Mouse (Mus musculus): Measurements from ENCODE around the gene Psmb7. TPM values are rescaled to one million over a fixed set of nuclear protein-coding genes. Genes with fewer than 3 reads are reported as not detected.

Psmb7 gene
- total RNA-seq, 2 experiments from 2014 or later: 278 to 306 TPM

DNA sequence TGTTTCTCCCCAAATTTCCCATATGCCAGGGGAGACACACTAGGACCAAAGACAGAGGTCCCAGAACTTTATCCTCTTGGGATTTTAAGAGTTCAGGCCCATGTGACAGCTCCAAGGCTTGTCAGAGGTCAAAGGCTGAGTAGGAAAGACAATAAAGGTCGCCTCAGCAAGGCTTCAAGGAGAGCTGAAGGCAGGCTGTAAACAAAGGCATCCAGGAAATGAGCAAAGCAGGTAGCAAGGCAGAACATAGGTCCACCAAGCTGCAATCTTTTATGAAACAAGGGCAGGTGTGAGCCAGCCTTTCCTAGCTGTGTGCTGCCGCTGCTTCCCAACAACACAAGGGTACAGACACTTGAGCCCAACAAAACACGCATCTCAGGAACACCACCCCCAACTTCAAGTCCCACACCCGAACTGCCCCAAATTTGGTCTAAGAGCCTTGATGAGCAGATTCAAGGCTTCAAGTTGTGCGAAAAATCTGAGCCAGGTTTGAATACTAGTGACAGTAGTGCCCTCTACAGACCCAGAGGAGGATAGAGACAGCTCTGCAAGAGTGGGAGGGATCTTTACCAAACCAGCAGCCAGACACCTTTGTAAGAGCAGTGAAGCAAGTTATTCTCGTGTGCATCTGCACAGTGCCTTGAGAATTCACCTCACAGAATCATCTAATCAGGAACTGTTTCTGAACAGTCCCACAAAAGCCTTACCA is 52.0 kb downstream of the Psmb7 start:
- DNase-seq: no peak

DNA sequence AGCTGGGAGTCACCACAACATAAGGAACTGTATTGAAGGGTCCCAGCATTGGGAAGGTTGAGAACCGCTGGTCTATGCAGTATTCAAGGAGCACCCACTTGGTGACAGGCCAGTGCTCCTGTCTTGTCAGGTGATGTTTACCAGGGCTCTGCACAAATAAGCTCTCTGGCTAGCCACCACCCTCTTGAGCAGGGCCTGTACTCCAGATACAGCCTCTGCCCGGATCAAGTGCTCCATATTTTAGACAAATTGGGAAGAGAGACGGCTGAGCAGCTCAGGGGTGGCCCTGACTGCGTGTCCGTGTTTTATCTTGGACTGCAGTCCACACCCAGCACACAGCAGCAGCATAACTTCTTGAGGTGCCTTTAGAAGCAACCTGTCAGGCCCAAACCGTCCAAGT is 57.2 kb downstream of the Psmb7 start:
- no peak for DNase-seq

DNA sequence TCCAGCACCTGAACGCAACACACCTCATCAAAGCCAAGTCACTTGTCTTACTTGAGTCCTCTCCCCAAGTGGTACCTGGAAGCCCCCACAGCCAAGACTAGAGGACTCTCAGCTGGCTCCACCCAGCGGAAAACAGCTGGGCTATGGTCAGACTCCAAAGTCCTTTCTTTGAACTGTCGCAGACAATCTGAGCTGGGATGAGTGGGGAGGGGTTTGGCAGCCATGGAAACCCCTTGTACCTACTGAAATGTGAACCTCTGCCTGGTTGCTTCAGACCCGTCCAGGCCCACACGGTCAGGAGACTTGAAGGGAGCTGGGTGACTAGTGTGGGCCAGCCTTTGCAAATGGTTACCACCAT is 58.5 kb downstream of the Psmb7 start:
- DNase-seq: no peak

DNA sequence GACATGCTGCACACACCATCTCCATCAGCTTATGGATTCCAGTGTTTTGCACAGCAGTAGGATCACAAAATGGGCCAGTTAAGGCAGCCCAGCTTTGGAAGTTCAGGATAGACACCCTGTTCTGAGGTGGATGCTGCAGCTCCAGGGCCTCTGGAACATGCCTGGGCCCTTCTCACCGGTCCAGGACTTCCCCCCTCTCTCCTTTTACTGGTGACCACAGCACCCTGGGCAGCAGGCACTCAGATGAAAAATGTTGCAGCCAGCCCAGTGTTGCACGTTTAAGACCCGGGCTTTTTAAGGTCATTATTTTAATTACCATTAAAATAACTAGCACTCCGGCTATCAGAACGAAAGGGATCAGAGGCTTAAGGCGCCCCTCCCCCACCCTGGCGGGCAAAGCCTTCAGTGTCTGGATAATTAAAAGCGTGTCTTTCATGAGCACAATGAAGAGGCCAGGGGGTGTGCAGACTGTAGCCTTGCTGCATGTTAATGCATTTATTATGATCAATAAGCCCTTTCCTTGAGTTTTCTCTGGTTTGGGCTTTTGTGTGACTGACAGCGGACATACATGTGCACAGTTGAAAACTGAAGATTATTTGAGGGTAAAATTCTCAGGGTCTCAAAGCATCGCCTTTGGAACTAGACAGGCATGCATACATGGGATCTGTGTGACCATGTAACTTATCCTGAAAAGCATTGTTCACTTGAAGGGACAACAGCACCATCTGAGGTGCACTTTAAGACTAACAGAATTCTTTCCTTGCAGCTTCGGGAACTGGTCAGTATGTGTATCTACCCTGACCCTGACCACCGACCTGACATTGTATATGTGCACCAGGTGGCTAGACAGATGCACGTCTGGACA is 59.1 kb downstream of the Psmb7 start:
- DNase-seq: no peak

DNA sequence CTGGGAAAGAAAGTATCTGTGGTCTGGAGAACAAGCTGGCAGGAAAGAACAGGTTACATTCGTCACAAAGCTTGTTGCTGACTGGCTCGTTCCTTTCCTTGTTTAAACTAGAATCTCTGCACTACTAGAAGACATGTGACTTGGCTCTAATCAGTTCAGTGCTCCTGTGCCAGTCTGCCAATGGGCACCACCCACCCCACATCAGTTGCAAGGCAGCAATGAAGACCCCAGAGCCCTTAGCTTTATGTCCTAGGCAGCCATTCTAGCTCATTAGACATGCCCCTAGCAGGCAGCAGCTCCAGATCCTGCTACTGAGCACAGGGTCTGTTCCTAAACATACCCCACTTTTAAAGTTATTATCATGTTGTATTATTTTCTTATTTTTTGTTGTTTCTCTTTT is 59.9 kb downstream of the Psmb7 start:
- DNase-seq: no peak

DNA sequence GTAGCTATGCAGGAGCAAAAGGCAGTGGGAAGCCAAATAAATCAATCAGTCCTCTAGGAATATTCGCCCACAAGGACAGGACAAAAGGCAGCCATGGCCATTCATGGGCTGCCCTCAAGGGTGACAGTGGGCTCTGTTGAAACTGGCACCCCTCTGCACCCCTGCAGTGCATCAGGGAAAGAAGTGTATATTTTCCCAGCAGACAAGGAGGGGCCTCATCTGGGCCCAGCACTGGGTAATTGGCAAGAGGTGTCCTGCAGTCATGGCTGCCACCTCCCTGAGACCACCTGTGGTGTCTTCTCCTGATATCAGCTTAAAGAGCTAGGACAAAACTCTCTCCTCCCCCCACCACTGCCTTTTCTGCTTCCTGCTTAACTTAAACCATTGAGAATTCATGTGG is 64.4 kb downstream of the Psmb7 start:
- no peak for DNase-seq

DNA sequence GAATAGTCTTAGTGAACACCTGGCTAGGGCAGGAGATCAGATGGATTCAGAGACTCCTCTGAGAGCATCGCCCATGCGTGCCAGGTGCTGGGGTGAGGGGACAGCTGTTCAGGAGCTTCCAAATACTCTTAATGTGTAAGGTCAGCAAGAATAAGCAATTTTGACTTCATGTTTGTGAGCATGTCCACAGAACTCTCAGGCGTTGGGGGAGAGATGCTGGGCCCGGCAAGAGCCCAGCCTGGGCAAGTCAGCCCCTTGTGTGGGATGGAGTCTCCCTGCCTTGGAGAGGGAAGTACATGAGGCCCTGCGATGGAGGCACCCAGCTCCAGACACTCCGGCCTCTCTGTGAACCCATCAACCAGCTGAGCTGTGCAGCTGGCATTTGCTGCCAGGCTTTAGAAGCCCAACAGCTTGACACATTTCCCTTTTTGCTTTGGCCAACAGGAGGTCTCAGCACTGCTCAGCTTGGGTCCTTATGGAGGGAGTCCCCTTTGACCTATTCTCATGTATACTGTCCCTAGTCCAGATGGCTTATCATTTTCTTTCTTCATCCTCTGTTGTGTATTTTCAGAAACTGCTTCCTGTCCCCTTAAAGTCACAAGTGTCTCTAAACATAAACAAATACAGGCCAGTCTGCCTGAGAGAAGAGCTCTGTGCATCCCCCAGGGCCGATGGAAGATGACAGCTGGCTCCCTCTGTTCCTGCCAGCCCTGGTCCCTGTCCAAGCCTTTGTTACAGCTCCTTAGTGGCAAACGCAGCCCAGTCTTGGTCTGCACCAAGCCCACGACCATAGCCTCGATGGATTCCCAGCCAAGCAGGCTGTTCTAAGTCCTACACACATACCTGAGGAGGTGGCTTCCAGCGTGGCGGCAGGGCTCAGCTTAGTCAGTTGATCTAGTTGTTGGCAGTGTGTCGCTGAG is 65.0 kb downstream of the Psmb7 start:
- DNase-seq: peak; percentile 40

DNA sequence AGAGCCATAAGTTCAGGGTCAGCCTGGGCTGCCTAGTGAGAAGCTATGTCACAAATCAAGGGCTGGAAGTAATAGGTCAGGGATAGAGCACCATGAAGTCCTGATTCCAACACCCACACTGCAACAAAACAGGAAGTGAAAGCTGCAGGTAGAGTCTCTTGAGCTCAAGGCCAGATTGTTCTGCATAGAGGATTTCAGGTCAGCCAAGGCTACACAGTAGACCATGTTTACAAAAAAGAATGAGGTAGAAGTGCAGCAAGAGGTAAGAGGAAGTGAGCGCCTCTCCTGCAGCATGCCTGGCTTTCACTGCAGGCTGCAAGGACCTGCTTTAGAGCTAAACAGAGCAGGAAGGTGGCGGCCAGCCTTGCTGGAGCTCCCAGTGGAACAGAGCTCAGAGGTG is 69.2 kb downstream of the Psmb7 start:
- DNase-seq: no peak

DNA sequence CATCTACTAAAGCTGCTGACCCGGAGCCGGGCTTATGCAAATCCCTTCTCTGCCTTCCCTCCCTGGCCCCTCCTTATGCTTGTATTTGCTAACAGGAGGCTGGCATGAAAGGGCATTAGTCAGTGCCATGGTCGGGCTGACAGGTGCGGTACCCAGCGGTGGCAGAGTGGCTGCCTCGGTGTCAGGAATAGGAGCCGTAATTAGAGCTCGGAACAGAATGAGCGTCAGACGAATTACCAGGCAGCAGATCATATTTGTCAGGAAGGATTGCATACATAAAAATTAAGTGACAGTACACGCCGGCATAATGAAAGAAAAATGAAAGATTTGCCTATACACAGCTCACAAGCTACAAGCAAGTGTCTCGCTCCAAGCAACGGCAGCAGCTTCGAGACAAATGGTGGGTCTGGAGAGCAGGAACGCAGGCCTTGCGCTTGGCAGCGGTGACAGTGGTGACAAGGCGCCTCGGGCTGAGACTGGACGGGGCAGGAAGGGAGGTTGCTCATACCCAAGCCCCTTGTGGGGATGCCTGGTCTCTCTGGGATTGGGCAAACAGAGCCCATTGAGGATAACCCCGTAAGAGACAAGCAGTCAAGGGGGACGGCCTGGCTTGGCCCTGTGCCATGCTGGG is 71.8 kb downstream of the Psmb7 start:
- peak; percentile 26 for DNase-seq

DNA sequence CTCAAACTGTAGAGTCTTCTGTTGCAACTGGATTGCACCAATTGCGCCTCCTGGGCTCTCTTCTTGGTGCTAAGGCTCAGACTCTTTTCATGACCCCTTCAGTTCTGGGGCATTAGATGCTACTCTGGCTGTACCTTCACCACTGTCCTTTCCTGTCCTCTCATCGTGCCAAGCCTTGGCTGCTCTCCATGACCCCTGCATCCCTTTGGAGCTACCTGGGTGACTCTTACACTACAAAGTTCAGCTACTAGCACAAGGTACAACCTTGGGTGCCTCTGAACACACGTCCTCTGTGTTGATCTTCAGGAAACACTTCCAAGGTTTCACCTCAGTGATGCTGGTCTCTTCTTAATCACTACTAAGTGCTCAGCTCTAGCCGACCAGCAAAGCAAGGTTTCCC is 81.3 kb downstream of the Psmb7 start:
- no peak for DNase-seq

DNA sequence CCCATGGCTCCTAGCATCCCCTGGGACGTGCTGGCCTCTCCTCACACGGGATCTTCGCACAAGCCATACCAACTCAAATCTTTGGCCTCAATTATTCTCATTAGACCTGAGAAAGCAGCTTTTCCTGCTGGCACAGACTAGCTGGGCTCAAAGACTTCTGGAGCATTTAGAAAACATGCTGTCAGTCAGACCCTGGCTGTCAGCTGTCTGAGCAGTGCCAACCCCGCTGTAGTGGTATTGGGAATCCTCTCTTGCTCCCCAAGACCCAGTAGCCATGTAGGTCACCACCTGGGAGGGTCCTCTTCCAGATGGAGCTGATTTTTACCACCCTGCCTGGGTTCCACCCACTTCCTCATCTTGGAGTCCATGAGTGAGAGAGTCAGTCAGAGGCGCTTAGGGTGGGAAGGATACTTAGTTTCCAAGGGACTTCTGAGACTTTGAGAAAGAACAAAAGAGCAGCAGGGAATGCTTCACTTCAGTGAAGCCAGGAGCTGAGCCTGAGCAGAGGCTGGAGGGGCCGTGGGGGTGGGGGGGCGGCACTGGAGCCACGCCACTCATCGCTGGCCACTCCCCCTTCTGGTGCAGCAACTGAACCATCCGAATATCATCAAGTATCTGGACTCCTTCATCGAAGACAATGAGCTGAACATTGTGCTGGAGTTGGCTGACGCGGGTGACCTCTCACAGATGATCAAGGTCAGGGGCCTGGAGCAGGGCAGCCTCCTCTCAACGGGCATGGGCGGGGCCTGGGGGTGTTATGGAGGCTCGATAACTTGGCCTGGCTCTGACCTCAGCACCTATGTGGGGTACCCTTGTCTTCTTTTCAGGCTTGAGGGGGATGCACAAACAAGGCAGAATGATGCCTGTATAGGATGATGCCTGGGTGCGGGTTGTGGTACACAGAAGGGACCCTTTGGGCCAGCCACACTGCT is 83.3 kb downstream of the Psmb7 start:
- no peak for DNase-seq

DNA sequence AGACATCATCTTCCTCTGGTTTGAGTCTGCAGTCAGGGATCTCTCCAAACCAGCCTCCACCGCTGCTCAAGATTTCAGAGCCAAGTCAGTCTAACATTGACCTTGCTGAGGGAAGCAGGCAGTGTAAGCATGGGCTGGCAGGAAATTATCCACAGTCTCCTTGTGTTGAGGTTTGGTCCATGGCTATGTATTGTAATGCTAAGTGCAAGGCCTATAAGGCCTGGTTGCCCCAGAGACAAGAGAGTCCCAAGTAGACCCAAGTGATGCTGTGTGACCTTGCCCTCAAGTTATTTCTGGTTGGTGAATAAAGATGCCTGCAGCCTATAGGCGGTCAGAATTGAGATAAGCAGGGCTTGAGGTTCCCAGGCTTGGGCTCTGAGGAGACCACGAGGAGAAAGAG is 87.2 kb downstream of the Psmb7 start:
- DNase-seq: no peak

DNA sequence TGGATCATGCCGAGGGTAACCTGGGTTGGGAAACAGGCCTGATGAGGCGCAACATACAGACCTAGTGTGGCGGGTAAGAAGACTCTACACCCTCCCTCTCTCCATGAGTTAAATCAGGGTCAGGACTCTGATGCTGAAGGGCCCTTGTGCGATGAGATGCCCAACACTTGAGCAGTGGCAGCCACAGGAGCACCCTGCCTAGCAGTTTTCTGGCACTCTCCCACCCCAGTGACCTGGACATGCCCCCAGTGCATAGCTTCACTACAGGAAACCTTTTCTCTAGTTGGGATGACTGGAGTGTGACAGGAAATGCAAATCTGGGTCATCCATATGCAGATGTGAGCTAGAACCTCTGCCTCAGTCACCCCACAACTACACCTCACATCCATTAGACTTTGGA is 88.2 kb downstream of the Psmb7 start:
- DNase-seq: no peak

DNA sequence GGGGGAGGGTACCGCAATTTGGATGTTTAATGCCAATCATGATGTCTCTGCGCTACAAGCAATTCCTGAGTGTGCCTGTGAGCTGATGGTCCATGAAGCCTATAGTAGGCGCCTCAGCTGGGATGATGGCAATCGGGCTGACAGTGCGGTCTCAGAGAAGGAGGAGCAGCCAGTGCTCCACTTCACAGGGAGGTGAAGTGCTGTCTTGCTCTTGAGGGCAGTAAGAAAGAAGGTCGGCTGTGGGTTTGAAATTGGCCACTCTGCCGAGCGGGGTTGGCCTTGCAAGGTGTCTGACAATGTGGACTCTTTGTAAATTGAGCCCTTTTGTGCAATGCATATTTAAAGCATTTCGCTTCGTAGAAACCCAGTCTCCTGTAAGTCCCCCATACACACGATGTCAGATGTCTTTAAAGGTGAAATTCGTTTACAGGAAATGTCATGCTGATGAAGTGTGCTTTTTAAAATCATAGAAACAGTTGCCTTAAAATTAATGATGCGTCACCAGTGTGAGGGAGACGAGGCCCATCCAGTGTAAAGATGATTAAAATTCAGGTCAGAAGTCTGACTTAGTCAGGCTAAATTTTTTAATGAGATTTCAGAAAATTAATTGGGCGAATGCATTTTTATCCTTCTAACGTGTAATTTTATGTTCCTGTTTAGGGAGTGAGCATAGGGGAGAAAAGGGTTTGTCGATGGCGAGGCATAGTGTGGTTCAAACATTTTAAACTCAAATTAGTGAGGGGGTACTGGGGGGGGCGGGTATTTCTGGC is 89.5 kb downstream of the Psmb7 start:
- no peak for DNase-seq

DNA sequence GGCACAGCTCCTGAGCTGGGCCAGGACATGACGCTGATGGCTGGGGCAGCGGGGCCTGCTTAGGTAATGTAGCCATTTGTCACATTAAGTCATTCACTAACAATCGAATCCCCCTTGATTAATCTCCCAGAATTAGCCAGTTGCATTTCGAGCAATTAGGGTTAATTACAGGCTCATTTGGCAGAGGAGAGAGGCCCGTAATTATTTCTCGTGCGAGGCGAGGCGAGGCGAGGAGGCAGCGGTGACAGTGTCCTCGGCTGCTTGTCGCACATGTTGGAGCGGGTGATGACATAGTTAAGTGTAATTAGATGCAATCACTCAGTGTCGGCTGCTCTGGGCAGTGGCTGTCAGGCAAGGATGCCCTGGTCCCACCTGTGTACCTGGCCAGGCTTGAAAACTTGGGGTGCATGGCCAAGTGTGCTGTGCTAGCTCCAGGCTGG is 91.9 kb downstream of the Psmb7 start:
- no peak for DNase-seq

DNA sequence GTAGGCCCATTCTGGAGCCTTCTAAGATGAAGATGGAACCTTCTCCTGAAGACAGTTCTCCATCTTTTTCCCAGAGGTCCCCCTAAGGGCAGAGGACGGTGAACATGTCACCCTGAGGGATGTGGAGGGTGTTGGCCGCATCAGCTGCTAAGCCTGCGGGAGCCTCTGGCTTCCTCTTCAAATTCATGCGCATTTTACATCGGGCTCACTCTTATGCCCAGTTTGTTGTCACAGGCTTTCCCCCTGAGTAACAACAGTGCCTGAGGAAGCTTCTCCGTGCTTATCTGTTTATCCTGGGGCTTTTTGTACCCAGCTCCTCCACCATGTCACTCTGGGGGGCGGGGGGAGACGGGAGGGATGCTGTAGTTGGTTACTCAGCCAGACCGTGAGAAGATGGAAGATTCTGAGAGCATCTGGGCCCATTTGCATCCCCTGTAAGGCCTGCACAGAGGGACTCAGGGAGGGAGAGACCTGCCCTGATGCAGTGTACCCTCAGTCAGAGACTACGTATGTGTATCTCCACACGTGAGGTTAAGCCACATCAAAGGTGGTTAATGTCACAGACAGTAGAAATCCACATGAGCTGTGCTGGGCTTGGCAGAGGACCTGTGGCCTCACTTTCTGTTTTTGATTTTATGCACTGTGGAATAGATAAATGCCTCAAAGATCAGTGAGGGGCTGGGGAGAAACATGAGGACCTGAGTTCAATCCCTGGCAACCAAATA is 95.9 kb downstream of the Psmb7 start:
- no peak for DNase-seq

DNA sequence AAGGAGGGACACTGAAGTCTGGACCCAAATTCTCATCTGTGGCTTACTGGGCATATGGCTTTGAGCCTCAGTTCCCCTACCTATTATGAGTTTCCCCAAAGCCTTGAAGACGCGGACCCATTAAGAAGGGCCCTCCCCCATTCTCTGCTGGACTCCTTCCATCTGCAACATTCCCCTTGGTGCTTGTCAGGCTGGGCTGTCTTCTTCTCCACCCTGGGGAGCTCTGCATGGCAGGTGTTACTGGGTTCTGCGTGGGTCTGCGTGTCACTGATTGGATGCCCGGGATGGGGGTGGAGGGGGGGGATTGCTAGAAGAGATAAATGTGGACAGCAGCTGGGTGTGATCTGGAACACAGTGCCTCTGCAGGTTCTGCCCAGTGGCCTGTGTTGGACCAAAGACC is 97.1 kb downstream of the Psmb7 start:
- no peak for DNase-seq

DNA sequence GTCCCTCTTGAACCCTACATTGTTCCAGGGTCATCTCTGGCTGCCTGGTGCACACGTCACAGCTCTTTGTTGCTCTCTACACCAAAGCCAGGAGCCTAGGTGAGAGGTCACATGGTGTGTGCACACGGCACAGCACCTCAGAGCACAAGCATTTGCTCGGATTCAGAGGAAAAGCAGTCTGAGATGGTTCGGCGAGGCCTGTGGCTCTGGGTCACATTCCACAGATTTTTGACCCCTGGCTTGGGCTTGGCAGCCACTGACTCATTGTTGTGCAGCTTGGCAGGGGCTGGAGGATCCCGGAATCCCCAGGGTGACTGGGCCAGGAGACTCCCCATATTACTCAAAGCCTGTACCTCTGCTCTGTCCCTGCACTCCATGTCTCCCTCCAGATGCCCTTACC is 97.7 kb downstream of the Psmb7 start:
- DNase-seq: peak; percentile 56

DNA sequence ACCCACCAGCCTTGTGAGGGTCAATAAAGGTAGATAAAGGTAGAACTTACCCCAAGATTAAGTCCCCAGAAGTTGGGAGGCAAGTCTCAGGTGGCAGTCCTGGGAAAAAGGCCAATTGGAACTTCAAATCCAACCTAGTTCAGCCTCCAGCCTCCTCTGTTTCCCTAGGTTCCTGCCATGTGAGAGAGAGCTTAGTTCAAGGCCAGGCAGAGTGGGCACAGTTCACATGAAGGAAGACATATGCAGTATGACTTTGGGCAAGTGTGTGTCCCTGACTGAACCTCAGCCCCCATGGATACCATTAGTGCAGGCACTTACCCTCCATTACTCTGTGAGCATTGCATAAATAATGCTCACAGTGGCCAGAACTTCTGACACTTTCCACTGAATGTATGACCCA is 98.2 kb downstream of the Psmb7 start:
- DNase-seq: no peak

DNA sequence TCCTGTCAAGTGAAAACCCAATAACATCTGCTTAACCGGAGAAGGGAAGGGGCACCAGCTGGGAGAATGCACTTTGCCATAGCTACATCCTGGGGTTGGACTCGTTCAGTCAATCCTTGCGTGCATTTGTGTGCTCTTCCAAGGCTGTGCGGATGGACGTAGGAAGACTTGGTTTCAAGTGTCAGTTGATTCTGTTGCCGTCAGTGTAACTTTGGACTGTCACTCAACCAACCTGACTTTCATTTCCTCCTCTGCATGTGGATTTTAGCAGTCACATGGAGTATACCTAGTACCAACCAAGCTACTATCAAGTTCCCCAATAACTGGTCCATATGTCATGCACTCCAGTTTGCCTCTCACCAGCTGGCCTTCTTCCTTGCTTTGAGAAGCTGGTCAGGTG is 98.9 kb downstream of the Psmb7 start:
- DNase-seq: no peak

Measured in gastrocnemius, postnatal 10 days (tissue).